Mouse (Mus musculus) embryonic facial prominence, embryonic 11.5 days (tissue): Measurements from ENCODE around the gene Letm1. TPM values are rescaled to one million over a fixed set of nuclear protein-coding genes. Genes with fewer than 3 reads are reported as not detected.

Experiments
- ATAC-seq: fragments of 200-750 bp; cut with Nextera tagmentation; replicated peaks from 2 replicates; pipeline ENCODE4 v1.8.0; 2017; ENCODE audit warnings: low read depth; ENCODE audit not compliant: insufficient number of reproducible peaks, low FRiP score, low TSS enrichment
- DNase-seq: peaks from one replicate; pipeline ENCODE4 v3.0.0-alpha.2; 2015; ENCODE audit warnings: low spot score
- H3K27ac ChIP-seq: fragments of 300-500 bp; sonication (generic); replicated peaks from 2 replicates; pipeline ENCODE4 v1.5.1; 2014; ENCODE audit warnings: mild to moderate bottlenecking, low read depth, low read length, control low read depth
- H3K27me3 ChIP-seq: fragments of 300-500 bp; sonication (generic); 2 replicates; pipeline ENCODE4 v1.6.1; 2014; ENCODE audit warnings: mild to moderate bottlenecking, low read length, moderate library complexity, mixed read lengths; ENCODE audit not compliant: control insufficient read depth, insufficient read depth
- H3K36me3 ChIP-seq: fragments of 300-500 bp; sonication (generic); replicated peaks from 2 replicates; pipeline ENCODE4 v1.6.1; 2014; ENCODE audit warnings: low read depth, mild to moderate bottlenecking, low read length, moderate library complexity, mixed read lengths; ENCODE audit not compliant: control insufficient read depth, insufficient read depth
- H3K4me1 ChIP-seq: fragments of 300-500 bp; sonication (generic); 2 replicates; pipeline ENCODE4 v1.6.1; 2014; ENCODE audit warnings: low read length, mixed read lengths; ENCODE audit not compliant: control insufficient read depth, insufficient read depth
- H3K4me2 ChIP-seq: fragments of 300-500 bp; sonication (generic); 2 replicates; pipeline ENCODE4 v1.6.1; 2014; ENCODE audit warnings: low read depth, mild to moderate bottlenecking, control low read depth, low read length, moderate library complexity
- H3K4me3 ChIP-seq: fragments of 300-500 bp; sonication (generic); 2 replicates; pipeline ENCODE4 v1.5.1; 2014; ENCODE audit warnings: low read depth, low read length, control low read depth
- H3K9ac ChIP-seq: fragments of 300-500 bp; sonication (generic); replicated peaks from 2 replicates; pipeline ENCODE4 v1.6.1; 2014; ENCODE audit warnings: mild to moderate bottlenecking, control low read depth, low read length
- H3K9me3 ChIP-seq: fragments of 300-500 bp; sonication (generic); replicated peaks from 2 replicates; pipeline ENCODE4 v1.6.1; 2016; ENCODE audit warnings: mild to moderate bottlenecking, low read length, inconsistent platforms, mixed read lengths; ENCODE audit not compliant: control insufficient read depth
- WGBS: fragments of 180-500 bp; shearing (Covaris S2); extraction: QIAGEN DNeasy Blood & Tissue Kit; methylation state at CpG from one replicate; pipeline ENCODE4 v1.1.7; 2014; 5-methylcytosine and 5-hydroxymethylcytosine counted together
- polyA plus RNA-seq: library from polyadenylated mRNA; unstranded; fragments of >200 nt; fragmentation: Nextera tagmentation; extraction: Ambion mirVana; gene quantifications from 2 replicates; pipeline ENCODE4 v1.2.1, GENCODE M21; 2014

The Letm1 gene
- polyA plus RNA-seq, 1 experiment from 2014 or later = 48.9 TPM

DNA sequence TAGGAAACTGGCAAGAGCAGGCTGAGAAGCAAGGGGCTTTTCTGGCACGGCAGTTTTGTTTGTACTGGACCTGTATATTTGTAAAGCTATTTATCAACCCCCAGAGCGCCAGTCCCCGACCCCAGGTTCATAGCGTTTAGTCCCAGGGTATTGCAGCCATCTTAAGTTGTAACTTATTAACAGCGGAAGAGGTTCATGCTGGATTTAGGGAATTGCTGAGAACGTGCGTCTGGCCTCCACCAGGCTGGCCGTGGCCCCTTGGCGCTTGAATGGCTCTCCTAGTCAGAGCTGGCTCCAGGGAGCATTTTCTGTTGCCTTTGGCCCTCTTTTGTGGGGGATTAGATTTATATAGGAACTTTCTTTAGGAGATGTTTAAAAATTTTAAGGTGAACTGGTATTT lies 46.4 kb downstream of the Letm1 start:
- 83% methylated on average over 9 of the region's 9 CpGs for WGBS
- H3K27ac ChIP-seq = no peak overlapping the region
- no peaks in the 10 kb centered on the region for H3K9me3 ChIP-seq
- DNase-seq = no peak
- H3K36me3 ChIP-seq = no peaks in the 10 kb centered on the region
- no peak overlapping the region for H3K4me2 ChIP-seq
- ATAC-seq = no peak
- H3K4me3 ChIP-seq = no peak overlapping the region
- no peak overlapping the region for H3K9ac ChIP-seq
- H3K4me1 ChIP-seq = no peaks in the 10 kb centered on the region
- H3K27me3 ChIP-seq = no peaks in the 10 kb centered on the region

DNA sequence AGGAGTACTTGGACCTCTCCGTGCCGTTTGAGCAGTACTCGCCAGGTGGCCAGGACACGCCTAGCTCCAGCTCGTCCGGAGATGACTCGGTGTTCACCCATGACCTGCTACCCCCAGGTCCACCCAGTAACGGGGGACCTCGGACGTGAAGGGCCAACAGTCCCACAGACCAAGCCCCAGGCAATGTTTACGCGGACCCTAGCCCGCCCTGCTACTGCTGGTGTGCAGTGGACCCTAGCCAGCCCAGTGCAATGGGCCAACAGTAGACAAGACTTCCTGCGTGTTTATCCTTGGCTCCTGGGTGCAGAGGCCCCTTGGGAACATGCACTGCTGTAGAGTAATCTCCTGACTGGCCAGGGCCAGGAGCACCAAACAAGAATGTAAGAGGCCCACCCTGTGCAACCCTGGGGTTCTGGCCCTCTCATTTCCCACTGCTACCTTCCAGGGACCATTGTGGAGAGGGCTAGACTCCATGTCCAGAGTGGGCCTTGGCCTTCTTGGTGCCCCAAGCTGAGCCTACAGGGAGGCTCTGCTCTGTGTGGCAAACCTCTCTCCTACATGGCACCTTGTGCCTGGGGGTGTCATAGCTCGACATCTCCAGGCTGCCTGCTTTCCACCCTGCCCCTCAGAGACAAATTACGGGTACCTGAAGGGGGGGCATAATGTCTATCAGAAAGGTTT lies 47.1 kb downstream of the Letm1 start:
- 87% methylated on average over 16 of the region's 16 CpGs for WGBS
- H3K27ac ChIP-seq = no peak overlapping the region
- no peaks in the 10 kb centered on the region for H3K4me1 ChIP-seq
- H3K4me3 ChIP-seq = no peak overlapping the region
- H3K36me3 ChIP-seq = no peaks in the 10 kb centered on the region
- H3K9me3 ChIP-seq = no peaks in the 10 kb centered on the region
- ATAC-seq (no peak), DNase-seq (no peak)
- no peaks in the 10 kb centered on the region for H3K27me3 ChIP-seq
- no peak overlapping the region for H3K9ac ChIP-seq
- H3K4me2 ChIP-seq = no peak overlapping the region

DNA sequence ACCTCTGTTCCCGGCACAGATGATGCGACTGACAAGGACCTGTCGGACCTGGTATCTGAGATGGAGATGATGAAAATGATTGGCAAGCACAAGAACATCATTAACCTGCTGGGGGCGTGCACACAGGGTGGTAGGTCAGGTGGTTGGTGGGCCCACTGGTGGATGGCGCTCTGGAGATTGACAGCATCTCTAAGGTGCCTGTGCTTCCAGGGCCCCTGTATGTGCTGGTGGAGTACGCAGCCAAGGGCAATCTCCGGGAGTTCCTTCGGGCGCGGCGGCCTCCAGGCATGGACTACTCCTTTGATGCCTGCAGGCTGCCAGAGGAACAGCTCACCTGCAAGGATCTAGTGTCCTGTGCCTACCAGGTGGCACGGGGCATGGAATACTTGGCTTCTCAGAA lies 48.8 kb downstream of the Letm1 start:
- no peak overlapping the region for H3K27ac ChIP-seq
- H3K36me3 ChIP-seq = no peaks in the 10 kb centered on the region
- H3K9ac ChIP-seq = no peak overlapping the region
- no peaks in the 10 kb centered on the region for H3K9me3 ChIP-seq
- no peak for ATAC-seq
- H3K27me3 ChIP-seq = no peaks in the 10 kb centered on the region; the same call in 1 of the 2 replicates
- H3K4me1 ChIP-seq = no peaks in the 10 kb centered on the region
- no peak overlapping the region for H3K4me3 ChIP-seq
- H3K4me2 ChIP-seq = no peak overlapping the region
- 92% methylated on average over 12 of the region's 12 CpGs for WGBS
- DNase-seq = no peak

DNA sequence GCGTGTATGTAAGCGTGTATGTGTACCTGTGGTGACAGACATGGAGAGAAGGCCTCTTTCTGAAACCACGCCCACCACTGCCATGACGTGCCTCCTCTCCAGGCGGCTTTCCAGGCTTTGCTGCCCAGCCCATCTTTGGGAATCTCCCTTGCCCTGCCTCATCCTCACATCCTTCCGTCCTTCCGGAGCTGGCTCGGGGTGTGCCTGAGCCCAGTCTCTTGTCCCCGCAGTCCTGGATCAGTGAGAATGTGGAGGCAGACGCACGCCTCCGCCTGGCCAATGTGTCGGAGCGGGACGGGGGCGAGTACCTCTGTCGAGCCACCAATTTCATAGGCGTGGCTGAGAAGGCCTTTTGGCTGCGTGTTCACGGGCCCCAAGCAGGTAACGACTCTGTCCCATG lies 51.6 kb downstream of the Letm1 start:
- DNase-seq (no peak), ATAC-seq (no peak)
- no peaks in the 10 kb centered on the region for H3K4me1 ChIP-seq
- H3K9me3 ChIP-seq = no peaks in the 10 kb centered on the region
- 60% methylated on average over 21 of the region's 21 CpGs for WGBS
- H3K27me3 ChIP-seq = no peaks in the 10 kb centered on the region; the same call in 1 of the 2 replicates
- no peaks in the 10 kb centered on the region for H3K36me3 ChIP-seq
- H3K9ac ChIP-seq = no peak overlapping the region
- no peak overlapping the region for H3K4me3 ChIP-seq
- H3K27ac ChIP-seq = no peak overlapping the region
- H3K4me2 ChIP-seq = no peak overlapping the region

DNA sequence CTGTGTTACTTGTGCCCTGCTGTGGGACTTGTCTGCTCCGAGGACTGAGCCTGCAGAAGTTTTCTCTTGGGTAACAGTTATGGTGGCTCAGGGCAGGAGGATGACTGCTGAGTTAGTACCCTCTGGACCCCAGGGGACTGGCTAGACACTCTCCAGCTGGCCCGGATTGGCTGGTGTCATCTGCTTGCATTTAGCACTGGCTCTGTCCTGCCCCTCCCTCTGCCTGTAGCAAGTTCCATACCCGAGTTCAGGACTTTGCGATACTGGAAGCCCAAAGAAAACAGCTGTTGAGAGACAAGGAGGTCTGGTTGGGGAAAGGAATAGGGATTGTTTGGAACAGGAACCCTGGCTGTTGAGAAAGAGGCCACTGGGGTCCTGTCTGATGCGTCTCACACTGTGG lies 52.1 kb downstream of the Letm1 start:
- Histone ChIP-seq H3K9me3 (no peaks in the 10 kb centered on the region), H3K27me3 (no peaks in the 10 kb centered on the region; the same call in none of the 2 replicates), H3K9ac (no peak overlapping the region), H3K27ac (no peak overlapping the region), H3K4me1 (no peaks in the 10 kb centered on the region), H3K4me3 (no peak overlapping the region), H3K36me3 (no peaks in the 10 kb centered on the region), H3K4me2 (no peak overlapping the region)
- DNase-seq (no peak), ATAC-seq (no peak)
- 43% methylated on average over 5 of the region's 5 CpGs for WGBS

DNA sequence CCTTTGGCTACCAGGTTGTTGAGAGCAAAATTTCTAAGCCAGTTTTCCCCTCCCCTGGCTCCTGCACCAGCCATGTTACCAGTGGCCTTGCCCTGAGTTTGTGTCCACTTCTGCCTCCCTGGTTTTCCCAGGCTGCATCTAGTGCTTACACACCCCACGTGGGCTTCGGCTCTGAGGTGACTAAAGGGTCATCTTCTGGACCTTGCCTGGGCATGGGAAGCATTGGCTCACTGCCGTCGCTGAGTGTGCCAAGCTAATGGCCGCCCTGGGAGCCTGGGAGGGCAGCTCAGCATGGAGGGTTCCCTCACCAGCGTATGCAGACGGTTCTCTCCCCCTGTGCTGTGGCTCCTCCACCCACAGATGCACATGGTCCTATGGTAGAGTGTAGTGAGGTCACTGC lies 53.8 kb downstream of the Letm1 start:
- H3K4me3 ChIP-seq = no peak overlapping the region
- H3K27me3 ChIP-seq = peaks cover 16% of the 10 kb centered on the region
- no peak overlapping the region for H3K27ac ChIP-seq
- 78% methylated on average over 7 of the region's 7 CpGs for WGBS
- H3K36me3 ChIP-seq = no peaks in the 10 kb centered on the region
- DNase-seq (no peak), ATAC-seq (no peak)
- H3K9ac ChIP-seq = no peak overlapping the region
- H3K4me1 ChIP-seq = peaks cover 4% of the 10 kb centered on the region; the same call in 1 of the 2 replicates
- no peak overlapping the region for H3K4me2 ChIP-seq
- H3K9me3 ChIP-seq = no peaks in the 10 kb centered on the region

DNA sequence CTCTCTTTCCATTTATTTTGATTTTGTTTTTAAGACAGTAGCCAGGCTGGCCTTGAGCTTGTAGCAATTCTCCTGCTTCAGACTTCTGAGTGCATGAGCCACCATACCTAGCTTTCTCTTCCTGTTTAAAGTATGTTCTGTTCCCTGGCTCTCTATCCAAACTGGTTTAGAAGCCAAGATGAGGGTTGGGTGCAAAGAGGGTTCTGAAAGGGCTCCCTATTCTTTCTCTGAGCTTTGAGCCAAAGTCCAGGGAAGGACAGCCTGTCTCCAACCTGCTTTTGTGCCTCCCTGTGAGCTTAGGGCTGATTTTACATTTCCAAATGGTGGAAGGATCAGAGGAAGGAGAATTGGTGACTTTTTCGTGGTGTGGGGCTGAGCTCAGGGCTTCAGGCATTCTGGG lies 55.7 kb downstream of the Letm1 start:
- no peak overlapping the region for H3K4me3 ChIP-seq
- no peak for DNase-seq
- no peak overlapping the region for H3K9ac ChIP-seq
- WGBS = 83% methylated on average over 1 of the region's 1 CpGs
- peaks cover 28% of the 10 kb centered on the region for H3K27me3 ChIP-seq
- no peak overlapping the region for H3K4me2 ChIP-seq
- H3K36me3 ChIP-seq = no peaks in the 10 kb centered on the region
- H3K9me3 ChIP-seq = no peaks in the 10 kb centered on the region
- peaks cover 10% of the 10 kb centered on the region; the same call in 1 of the 2 replicates for H3K4me1 ChIP-seq
- ATAC-seq = no peak
- no peak overlapping the region for H3K27ac ChIP-seq

DNA sequence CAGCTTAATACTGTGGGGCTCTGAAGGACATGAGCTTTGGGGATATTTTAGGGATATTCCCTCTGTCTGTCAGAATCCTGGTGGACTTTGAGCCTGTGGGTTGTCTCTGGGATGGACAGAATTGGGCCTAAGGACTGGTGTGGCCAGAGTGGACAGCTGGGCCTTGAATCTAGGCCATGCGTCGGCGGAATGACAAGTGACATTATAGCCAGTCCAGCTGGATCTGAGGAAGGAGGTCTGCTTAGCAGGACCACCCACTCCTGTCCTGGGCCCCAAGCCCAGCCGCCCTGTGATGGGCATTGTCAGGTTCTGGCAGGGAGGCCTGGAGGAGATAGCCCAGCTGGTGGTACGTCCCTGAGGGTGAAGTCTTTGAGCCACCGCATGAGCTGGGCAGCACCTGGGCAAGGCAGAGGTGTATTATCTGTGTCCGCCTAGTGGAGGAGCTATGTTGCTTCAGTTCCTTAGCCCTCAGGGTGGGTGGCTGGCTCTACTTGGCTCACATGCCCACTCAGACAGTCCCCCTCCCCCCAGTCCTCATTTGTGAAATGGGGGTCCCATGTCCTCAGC lies 56.5 kb downstream of the Letm1 start:
- DNase-seq (no peak), ATAC-seq (no peak)
- H3K9ac ChIP-seq = no peak overlapping the region
- no peak overlapping the region for H3K4me3 ChIP-seq
- peaks cover 14% of the 10 kb centered on the region for H3K4me1 ChIP-seq
- 81% methylated on average over 7 of the region's 7 CpGs for whole genome bisulfite sequencing
- H3K4me2 ChIP-seq = no peak overlapping the region
- no peaks in the 10 kb centered on the region for H3K9me3 ChIP-seq
- no peaks in the 10 kb centered on the region for H3K36me3 ChIP-seq
- H3K27me3 ChIP-seq = peaks cover 29% of the 10 kb centered on the region
- H3K27ac ChIP-seq = no peak overlapping the region
